Mouse (Mus musculus): Measurements from ENCODE around the gene Bmp7.

DNA sequence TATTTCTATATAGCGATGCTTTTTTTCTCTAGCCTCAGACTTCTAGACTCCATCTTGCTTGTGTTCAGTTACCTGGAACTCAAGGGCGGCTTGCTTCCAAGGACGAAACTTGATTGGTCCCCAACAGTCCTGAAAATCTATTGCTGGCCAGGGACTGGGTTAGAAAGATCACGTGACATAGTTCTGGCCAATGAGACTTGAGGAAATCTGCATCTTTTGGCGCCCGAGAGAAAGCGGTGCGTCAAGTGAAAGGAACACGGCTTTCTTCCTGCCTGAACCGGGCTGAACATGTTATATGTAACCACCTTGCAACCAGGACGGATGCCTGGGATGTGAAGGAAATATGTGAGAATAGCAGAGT lies 114.4 kb downstream of the Bmp7 start:
- TF ChIP-seq GATA1 (IDR thresholded peaks at IDR 0.05; ENCODE audit: low read length) (no peak), TAL1 (IDR thresholded peaks at IDR 0.05; ENCODE audit: low read length) (no peak)
